Mouse (Mus musculus): Measurements from ENCODE around the gene Rnaseh2a.

GRCm38 (mm10) chr8:84943699-84944098 is 25.9 kb downstream of the Rnaseh2a start:
- no peak for TF ChIP-seq POLR2A (IDR thresholded peaks at IDR 0.05; ENCODE audit: low read depth, low read length)
- TF ChIP-seq CTCF (IDR thresholded peaks at IDR 0.05; ENCODE audit: borderline replicate concordance, insufficient read depth, low read length) = no peak

Data from embryonic fibroblast, embryonic 13.5 days (primary cell).